Mouse (Mus musculus) heart, adult 11 months (tissue): ENCODE measurements around the gene Prcd.
A peak's percentile ranks its signal among the peaks of the same experiment; 100 is the strongest.
"Not testable (repeated sequence)": the region's sequence is repeated elsewhere in the genome, so short reads cannot be mapped to it uniquely, and the experiment has no call there.

Experiments
- DNase-seq: peaks from one replicate; pipeline ENCODE4 v3.0.0; 2022

Gene Prcd

DNA sequence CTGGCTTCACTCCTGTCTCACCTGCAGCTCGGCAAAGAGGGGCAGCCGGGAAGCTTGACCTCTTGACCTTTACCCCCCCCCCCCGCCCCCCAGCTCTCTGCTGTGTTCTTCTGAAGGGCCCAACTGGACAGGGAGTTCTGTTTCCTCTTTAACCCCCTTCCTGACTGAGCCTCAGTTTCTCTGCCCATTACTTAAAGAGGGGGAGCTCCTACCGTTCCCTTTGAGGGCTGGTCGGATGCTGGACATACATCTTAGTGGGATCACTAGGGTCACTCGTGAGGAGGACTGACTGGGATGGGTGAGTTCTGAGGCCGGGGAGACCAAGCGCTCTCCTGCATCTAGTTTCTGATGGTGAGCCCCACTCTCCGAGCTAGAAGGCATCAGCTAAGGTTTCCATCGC, at the start of gene Prcd:
Gene Prcd (plus strand): TSS at position 301 of the 400 bp plus-strand sequence.
- DNase-seq, result no peak

DNA sequence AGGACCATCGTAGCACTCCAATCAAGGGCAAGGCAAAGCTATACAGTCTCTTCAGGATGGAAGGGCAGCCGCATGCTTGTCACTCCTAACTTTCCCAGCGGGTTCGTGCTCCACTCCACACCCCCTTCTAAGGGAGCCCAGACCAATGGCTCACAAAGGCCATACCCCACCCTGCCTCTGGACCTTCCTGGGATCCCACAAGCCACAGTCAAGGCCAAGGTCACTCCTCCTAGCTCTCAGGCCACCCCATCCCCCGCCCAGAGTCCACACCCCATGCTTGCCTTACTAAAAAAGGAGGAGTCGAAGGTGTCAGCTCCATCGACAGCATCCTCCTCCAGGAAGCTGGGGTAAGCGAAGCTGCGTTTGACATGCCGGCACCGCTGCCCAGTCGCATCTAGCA, 49.2 kb upstream of the Prcd start:
- no peak for DNase-seq

DNA sequence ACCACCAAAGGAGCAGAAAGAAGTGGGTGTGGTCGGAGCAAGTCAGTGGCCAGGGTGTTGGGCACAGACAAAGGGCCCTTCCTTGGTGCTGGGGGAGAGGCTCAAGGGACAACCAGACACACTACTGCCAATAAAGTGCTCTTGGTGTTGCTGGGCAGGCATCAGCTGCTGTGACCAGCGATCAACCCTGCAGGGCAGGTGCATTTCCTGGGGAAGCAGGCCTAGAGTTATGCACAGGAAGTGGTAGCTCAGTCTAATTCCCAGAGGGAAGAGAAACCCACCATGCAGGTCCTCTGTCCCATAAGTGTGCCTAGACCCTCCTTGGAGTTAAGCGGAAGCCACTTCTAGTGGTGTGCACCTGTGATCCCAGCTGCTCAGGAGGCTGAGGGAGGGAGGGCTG, 45.6 kb upstream of the Prcd start:
- DNase-seq, result no peak

DNA sequence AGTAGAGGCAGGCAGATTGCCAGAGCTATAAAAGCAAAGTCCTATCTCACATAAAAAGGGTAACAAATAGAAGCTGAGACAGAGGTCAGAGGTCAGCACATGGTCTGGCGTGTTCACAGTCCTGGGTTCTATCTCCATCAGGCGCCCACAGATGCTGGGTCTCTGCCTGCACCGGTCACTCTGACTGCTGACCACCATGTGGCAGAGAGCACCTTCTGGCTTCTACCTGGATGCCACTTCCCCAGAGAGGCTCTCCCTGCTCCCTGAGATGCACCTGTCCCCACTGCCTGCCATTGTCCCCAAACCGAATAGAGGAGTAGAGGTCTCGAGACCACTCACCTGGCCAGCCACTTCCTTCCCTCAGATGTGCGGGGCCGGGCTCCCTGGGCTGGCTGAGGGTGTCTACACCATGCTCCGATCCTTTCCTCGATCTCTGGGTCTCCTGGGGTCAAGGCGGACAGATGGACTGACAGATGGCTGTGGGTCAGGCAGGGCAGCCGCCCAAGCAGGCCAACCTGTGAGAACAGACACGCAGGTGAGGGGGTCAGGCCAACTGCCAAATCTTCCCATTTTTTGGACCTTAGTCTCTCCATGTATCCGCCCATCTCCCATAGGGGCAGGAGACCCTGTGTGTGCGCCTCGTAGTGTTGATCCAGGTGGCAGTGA, 43.2 kb upstream of the Prcd start:
- no peak for DNase-seq

DNA sequence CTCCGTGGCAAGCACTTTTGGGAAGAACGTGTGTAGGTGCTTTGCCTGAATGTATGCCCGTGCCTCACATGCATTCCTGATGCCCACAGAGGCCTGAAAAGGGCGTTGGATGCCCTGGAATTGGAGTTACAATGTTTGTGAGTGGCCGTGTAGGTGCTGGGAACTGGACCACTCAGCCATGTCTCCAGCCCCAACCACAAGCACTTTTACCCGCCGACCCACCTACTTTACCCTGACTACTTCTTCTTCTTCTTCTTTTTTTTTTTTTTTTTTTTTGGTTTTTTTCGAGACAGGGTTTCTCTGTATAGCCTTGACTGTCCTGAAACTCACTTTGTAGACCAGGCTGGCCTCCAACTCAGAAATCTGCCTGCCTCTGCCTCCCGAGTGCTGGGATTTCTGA, 42.2 kb upstream of the Prcd start:
- not testable (repeated sequence) for DNase-seq

DNA sequence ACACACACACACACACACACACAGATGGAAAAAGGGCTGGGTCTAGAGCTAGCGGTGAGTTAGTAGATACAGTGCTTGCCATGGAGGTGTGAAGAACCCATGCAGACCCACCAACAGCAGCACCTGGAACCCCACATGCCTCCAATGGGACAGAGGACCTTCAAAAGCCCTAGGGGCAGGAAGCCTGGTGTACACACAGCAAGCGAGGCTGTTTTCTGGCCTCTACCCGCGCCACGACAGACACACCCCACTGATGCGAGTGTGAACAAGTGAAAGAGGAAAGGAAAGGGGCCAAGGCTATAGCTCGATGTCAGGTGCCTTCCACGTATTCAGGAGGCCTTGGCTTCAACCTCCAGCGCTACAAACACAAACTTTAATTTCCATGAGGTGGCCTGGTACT, 41.5 kb upstream of the Prcd start:
- peak; percentile 90 for DNase-seq

DNA sequence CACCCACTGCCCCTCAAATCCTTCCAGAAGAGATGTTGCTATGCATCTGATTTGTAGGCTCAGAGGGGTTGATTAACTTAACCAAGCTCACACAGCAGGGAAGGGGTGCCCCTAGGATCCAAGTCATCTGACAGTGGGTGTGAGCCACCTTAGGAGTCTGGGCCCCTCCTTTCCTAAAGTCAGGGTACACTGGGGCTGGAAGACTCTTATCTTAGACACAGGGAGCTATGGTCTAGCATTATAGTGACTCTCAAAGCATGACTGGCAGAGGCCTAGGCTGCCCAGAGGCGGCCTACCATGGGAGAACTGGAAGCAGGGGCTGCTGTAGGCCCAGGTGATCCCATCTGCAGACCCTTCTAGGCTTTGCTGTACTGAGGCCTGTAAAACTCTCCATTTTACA, 40.8 kb upstream of the Prcd start:
- no peak for DNase-seq

DNA sequence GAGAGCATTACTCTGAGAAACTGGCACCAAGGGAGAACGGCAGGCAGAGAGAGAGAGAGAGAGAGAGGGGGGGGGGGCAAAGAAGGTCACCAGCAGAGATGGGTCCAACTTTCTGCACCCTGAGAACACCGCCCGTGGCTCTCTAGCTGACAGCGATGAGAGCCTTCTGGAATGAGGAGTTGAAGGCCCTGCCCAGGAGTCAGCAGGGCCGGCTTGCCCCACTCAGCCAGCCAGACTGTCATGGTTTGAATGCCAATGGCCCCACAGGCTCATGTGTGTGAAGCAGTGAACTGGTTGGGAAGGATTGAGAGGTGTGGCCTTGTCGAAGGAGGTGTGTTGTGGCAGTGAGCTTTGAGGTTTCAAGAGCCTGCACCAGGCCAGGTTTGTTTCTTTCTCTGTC, 40.1 kb upstream of the Prcd start:
- DNase-seq, result peak; percentile 91

DNA sequence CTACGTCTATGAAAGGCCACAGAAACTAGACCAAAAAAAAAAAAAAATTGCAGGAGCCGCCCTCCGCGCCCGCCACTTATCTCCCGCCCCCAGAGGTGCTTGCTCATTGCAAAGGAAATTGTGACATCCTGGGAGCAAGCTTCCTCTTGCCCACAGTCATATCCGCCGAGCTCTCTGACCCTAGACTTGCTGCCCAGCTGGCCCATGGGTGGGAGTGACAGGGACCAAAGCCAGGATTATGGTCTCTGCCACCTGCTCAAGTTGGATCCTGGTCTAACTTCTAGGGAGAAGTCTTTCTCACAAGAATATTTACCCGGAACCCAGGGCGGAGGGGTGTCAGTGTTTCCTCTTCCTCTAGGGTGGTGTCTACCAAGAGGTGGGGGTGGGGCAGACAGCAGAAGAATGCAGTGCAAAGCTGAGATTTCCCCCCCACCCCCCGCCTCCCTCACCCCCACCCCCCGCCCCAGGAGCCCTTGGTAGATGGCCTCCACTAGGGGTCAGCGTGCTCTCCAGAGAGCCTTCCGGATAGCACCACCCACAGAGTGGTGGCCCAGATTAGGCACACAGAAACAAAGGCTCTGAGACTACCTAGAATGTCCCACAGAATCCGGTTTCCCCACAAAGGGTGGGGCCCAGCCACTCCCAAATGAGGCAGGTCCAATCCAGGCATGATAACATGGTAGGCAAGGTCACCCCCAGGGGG, 37.4 kb upstream of the Prcd start:
- DNase-seq, result peak; percentile 99

DNA sequence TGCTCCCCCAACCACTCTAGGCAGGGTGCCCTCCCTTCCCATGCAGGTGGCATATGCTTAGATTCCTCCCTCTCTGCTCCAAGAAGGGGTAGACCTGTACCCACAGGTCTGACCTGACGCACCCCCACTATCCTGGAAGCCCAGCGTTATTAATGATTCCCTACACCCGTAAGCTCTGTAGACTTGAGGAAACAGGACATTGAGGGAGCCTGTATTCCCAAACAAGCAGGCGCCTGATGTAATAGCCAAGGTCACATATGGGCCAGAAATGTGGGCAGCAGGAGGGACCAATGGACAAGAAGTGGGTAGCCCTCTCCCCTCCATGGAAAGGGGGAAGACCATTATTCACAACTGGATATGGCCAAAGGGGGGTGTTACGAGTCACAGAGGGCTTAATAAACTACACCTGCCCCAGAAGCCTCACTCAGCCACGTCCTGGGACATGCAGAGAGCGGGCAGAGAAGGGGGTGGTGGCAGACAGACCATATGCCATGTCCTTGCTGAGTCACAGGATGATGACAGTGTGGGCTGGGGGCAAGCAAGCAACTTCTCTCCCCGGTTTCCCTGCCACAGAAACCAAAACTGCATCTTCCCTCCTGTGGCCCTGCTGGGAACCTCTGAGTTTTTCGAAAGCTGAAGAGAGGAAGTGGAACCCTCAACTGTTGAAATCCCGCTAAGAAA, 36.8 kb upstream of the Prcd start:
- peak; percentile 96 for DNase-seq

DNA sequence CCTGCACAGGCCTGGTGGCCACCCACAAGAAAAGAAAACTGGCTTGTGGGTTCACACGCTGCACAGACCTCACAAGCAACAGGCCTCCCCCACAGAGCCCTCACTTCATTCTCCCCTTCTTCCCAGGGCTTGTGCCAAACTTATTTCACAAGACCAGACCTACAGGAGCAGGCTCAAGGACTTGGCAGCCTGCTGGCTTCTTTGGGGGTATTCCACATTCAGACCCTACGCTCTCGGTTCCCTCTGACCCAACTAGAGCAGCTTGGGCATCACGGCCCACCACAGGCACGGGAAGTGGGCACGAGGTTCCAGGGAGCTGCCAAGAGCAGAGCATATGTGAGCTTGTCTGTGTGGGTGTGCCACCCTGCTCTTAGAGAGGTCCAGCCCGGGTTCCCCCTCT, 35.7 kb upstream of the Prcd start:
- DNase-seq, result peak; percentile 96

DNA sequence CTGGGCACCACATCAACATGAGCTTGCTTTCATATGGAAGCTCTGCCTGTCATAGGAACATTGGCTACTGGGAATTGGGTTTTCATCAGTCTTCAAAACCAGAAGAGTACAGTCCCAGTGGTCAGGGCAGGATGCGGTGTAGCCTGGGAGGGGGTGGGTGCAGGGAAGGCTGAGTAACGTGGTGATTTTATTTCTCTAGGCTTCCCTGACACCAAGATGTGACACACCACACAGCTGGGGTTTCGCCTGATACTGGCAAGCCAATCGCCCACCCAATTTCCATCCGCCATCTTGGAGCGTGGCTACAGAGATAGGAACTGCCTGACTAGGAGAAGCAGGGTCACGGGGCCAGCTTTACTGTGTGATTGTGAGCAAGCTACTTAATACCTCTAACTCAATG, 34.7 kb upstream of the Prcd start:
- DNase-seq, result no peak

DNA sequence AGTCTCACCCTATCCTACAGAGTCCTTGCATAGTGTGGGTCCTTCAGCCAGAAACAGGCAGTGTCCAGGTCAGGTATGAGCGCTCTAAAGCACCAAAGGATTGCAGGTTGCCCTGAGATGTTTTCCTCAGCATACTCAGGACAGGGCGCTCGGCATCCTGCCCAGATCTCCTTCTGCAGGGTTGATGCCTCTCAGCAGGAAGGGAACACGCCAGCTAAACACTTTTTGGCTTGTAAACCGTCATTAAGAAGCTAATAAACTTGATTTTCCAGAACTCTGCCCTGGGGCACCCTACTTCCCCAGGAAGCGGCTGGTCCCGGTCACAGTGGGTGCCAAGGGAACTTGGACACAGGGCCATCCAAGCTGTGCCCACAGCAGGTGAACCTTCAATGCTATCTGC, 34.2 kb upstream of the Prcd start:
- DNase-seq, result peak; percentile 95

DNA sequence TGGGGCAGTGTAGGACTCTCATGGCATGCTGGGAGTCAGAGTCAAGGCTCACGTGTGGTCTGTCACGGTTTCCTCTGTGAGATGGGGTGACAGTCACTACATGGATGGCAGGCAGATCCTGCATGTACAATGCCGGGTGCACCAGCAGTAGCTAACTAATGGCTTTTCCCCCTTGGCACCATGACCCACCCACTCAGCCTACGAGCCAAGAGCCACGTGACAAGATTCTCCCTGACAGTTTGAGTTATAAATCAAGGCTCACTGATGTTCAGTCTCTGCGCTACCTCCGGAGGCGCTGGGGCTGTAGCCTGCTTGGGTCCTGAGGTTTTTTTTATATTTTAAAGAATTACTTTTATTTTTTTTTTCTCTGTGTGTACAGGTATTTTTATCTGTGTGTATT, 33.8 kb upstream of the Prcd start:
- no peak for DNase-seq

DNA sequence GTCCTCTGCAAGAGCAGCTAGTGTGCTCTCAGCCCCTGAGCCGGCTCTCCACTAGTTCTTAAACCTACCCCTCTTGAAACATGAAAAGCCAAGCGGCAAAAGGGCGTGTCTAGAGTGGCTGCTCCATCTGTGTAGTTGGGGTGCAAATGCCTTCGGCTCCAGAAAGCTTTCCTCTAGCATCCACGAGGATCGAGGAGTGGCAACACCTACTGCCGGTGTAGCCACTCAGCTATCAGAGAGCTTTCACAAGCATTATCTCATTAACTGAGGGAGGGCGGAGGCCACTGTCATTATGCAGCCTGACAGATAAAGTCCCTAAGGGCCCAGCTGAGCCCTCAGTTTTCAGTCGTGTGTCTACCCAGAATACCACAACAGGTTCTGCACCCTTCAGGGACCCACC, 33.3 kb upstream of the Prcd start:
- no peak for DNase-seq

DNA sequence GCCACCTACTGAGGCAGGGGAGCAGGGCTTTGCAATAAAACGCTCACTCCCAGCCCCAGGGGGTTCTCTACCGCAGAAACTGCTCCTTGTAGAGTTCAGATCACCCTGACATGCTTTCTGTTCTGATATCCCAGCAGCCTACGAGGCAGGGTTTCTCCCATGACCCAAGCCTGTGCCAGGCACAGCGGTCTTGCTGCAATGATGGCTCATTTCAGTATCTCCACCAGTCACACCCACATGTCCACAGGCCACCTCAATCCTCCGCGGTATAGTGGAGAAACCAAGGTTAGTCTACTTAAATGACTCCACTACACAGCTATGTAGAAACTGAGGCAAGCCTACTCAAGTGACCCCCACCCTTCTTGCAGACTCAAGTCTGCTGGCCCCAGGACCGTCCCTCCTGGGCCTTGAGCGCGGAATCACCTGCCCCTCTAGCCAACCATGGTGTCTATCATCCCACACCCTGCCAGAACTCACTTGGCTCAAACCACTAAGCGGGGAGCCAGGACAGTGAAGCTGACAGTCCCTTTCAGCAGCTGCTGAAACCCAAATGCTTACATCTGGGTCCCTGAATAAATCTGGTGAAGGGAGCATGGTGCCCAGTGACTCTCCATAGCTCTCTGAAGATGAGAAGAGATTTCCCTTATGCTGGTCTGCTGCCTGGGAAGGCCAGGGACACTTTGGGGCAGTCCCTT, 32.6 kb upstream of the Prcd start:
- DNase-seq, result no peak

DNA sequence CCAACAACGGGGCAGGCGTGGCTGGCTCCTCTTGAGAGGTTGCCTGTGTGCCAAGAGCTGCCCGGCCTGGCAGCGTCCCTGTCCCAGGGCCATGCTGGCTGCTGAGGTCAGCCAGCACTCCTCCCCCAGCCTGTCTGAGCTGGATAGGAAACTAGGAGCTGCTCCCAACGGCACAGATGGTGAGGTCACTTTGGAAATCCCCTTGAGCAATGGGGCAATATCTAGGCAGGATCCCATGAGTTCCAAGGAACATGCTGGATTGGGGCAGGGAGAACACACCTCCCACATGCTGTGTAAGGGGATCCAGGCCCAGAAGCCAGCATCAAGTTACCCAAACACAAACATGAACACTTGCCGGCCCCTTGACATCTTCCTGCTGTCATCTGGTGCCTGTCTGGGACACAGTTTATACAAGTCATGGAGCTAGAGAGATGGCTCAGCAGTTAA, 32.1 kb upstream of the Prcd start:
- peak; percentile 99 for DNase-seq

DNA sequence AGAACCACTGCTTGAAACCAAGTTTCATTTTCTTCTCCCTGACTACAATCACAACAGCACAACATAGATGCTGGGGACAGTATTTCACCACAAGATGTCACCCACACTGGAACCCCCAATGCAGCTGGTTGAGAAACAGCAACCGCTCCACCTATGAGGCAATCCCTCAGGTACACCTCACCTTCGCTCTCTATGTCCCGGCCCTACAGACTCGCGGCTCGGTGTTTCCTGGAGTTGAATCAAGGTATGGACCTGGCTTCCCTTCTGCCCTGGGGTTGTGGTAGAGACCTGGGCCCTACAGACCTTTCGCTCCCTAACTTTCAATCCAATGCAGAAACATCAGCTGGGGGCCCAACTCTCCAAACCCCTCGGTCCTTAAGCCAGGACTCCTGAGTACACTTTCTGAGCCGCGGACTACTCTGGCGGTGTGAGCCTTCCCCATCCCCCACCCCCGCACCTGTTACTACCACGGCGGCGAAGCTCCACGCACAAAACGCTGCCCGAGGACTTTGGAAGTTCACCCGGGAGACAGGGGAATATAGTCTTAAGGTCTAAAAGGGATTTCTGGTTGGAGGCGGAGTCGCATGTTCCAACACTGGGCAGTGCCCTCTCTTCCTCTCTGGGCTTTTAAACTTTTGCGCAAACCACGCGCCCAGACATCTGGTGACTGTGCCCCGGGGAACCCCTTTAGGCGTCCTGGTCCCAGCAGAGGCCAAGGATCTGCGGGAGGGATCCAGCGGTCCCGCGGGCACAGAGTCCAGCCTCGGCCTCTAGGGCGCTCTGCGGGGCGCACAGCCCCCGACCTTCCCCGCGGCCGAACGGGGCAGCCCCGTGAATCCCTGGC, 29.8 kb upstream of the Prcd start:
- DNase-seq, result peak; percentile 94

DNA sequence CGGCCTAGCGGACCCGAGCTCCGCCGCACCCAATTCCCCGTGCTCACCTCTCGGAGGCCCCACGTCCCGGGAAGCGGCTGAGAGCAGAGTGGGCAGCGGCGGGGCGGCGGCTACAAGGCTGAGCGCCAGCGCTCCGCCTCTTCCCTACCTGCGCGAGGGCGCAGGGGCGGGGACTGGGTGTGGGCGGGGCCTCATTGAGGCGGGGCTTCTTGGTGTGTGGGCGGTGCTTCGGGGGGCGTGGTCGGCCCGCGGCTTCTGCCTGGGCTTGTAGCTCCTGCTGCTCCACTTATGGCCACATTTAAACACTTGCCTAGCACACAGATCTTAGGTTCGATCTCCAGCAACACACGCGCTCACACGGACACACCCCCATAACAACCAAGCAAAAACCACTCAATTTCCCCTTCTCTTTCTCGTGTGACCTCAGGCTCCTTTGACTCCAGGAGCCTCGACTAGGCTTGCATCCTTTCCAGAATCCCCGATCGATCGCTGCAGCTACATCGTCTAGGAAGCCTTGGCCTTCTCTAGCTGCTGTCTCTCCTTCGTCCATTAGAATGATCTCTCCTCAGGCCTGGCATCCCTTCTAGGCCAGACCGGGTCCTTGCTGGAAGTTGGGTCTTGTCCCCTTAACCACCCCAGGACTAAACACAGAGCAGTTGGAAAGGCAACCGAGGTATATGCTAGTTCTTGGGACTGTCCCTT, 29.1 kb upstream of the Prcd start:
- peak; percentile 98 for DNase-seq

DNA sequence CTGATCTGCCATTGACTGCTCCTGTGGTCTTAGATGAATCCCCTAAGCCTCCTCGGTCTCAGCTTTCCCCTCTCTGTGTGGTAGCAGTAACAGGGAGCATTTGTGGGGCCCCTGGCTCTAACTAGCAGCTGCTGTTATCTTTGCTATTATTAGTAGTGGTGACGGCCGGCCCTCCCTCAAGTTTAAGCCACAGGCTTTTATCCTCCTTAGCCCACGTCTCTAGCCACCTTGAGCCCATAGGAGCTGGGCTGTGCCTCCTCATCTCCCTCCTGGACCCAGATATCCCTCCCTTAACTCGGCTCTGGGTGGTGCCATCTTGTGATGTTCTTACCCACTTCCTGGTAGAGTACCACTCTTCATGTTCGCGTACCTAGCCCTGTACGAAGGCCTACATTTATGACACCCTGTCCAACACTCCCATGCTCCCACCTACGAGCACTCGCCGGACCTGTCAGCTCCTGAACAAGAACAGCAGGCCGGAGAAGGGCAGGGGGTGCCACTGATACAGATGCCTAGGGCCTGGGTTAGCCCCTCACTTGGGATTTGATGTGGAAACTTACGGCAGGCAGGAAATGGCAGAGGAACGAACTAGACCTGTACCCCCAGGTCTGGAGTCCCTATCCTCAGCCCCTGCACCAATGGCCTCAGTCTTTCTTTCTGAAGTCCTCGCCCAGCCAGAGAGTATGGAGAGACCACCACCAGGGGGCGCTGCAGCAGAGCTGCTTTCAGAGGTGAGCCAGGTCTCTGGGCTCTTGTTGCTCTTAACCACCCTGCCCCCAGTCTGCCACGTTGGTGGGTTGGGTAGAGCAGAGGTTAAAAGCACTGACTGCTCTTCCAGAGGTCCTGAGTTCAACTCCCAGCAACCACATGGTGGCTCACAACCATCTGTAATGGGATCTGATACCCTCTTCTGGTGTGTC, 28.0 kb upstream of the Prcd start:
- DNase-seq, result peak; percentile 92
